Mouse (Mus musculus): ENCODE results near the gene Rpl29. TPM values are rescaled to one million over a fixed set of nuclear protein-coding genes. Genes with fewer than 3 reads are reported as not detected.

Gene Rpl29
- total and polyA plus RNA-seq, 3 experiments: 1,058 to 1,867 (median 1,257) TPM

DNA sequence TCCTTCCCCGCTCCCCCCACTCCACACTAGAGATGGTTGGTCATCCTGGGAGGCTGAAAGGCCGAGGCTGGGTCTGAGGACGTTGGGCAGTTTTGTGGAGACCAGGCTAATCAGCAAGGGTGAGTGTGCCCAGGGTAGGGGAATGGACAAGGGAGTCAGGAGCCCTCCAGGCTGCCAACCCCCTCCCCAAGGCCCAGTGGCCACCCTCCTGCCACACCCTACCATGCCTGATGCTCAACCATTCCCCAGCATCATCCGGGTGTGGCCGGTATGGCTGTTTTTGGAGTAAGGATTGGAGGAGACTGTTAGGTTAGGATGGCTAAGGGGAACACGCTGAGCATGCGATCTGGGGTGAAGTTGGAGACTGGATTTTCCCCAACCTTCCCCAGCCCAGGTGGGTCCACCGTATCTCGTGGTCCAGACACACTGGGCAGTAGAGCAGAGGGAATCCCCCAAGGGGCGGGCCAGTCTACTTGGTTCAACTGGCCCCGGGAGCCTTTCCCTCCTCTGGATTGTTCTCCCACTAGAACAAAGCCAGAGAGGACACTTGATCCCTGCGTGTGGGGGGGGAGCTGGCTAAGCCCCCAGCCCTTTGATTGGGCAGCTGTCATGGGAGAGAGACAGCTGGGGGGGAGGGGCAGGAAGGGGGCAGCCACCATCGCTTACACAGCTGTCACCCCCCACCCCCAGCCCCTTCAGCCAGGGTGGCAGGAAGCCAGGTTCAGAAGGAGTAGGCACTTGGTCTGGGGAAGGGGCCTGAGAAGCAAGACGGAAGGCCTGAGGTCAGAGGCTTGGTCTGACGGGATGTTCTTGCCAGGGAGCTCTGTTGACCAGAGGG is 27.3 kb downstream of the Rpl29 start:
- no peak for DNase-seq (ENCODE audit: extremely low read depth)
- Histone ChIP-seq H3K36me3 (replicated peaks in 1 of 2; ENCODE audit: control insufficient read depth in 1 of 2, insufficient read depth in 1 of 2, low read length in 1 of 2) (peaks cover 10 to 52% of the 10 kb centered on the region in 2 experiments), H3K4me1 (ENCODE audit: control insufficient read depth in 1 of 2, insufficient read depth in 2 of 2) (peaks cover 27 to 63% of the 10 kb centered on the region in 2 experiments), H3K9ac (ENCODE audit: insufficient read depth, low read depth) (no peak overlapping the region), H3K79me2 (replicated peaks; ENCODE audit: control insufficient read depth, extremely low read depth, insufficient read depth, poor library complexity, severe bottlenecking) (no peaks in the 10 kb centered on the region), H3K4me2 (ENCODE audit: insufficient read depth, low read depth, poor library complexity, severe bottlenecking) (no peak overlapping the region), H3K4me3 (replicated peaks in 1 of 3; ENCODE audit: low read depth in 2 of 3, low read length in 2 of 3, poor library complexity in 1 of 3) (no peak overlapping the region), H3K9me3 (replicated peaks; ENCODE audit: low read length) (no peaks in the 10 kb centered on the region), H3K27ac (ENCODE audit: insufficient read depth, low read depth) (no peak overlapping the region), H3K27me3 (replicated peaks) (no peaks in the 10 kb centered on the region)
- in situ Hi-C loops (cut with MboI; ENCODE audit: low pct_ligation_motif_present, low pct_unique_long_range_greater_than_20kb, low sequenced_read_pairs): no loop called here
- TF ChIP-seq MEF2A (IDR thresholded peaks at IDR 0.05; ENCODE audit: borderline replicate concordance, low read depth, low read length): no peak
- no peak for TF ChIP-seq HCFC1 (IDR thresholded peaks at IDR 0.05; ENCODE audit: low read depth, low read length)
- TF ChIP-seq GABPA (IDR thresholded peaks at IDR 0.05; ENCODE audit: insufficient replicate concordance, low read depth, low read length): no peak
- no peak for TF ChIP-seq POLR2AphosphoS2 (IDR thresholded peaks at IDR 0.05; ENCODE audit: low read depth, low read length)
- TF ChIP-seq ZKSCAN1 (IDR thresholded peaks at IDR 0.05; ENCODE audit: borderline replicate concordance, low read depth, low read length): no peak
- TF ChIP-seq IRF4 (IDR thresholded peaks at IDR 0.05; ENCODE audit: low read depth, low read length): no peak
- no peak for TF ChIP-seq UBTF (IDR thresholded peaks at IDR 0.05; ENCODE audit: low read depth, low read length)
- no peak for TF ChIP-seq EP300 (IDR thresholded peaks at IDR 0.05; ENCODE audit: low read length)
- TF ChIP-seq MAZ (IDR thresholded peaks at IDR 0.05; ENCODE audit: low read depth, low read length): no peak
- TF ChIP-seq SIN3A (IDR thresholded peaks at IDR 0.05; ENCODE audit: low read length): no peak
- TF ChIP-seq PAX5 (IDR thresholded peaks at IDR 0.05; ENCODE audit: low read length): no peak
- no peak for TF ChIP-seq ETS1 (conservative IDR thresholded peaks at IDR 0.05; ENCODE audit: low read depth, low read length)
- no peak for TF ChIP-seq JUN (IDR thresholded peaks at IDR 0.05; ENCODE audit: insufficient read depth, low read depth, low read length)
- no peak for TF ChIP-seq ELF1 (IDR thresholded peaks at IDR 0.05; ENCODE audit: low read depth, low read length)
- no peak for TF ChIP-seq E2F4 (IDR thresholded peaks at IDR 0.05; ENCODE audit: insufficient replicate concordance, low read depth, low read length)
- TF ChIP-seq BHLHE40 (IDR thresholded peaks at IDR 0.05; ENCODE audit: low read depth, low read length): no peak
- no peak for TF ChIP-seq MYC (IDR thresholded peaks at IDR 0.05; ENCODE audit: low read depth, low read length)
- no peak for TF ChIP-seq POLR2A (IDR thresholded peaks at IDR 0.05; ENCODE audit: low read depth, low read length)
- dilution Hi-C loops (cut with MboI; ENCODE audit: extremely low pct_ligation_motif_present, extremely low pct_unique_long_range_greater_than_20kb, low sequenced_read_pairs): no loop called here

DNA sequence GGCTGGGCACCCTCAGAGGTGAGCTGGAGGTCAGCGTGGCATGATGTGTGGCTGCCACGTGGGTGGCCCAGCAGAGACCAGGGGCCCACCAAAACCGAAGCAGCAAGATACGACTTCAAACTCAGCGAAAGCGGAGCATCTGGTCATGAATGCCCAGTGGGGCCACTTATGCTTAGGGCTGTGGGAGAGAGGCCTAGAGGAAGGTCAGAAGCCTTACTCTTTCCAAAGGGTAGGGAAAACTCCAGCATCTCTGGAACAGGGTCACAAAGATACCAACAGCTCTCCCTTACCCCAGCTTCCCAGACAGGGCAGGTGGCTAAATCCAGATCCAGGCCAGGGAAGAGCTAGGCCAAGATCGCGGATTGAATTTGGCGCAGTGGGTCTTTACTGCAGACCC is 27.9 kb downstream of the Rpl29 start:
- in situ Hi-C loops (cut with MboI; ENCODE audit: low pct_ligation_motif_present, low pct_unique_long_range_greater_than_20kb, low sequenced_read_pairs): no loop called here
- Histone ChIP-seq H3K9ac (ENCODE audit: insufficient read depth, low read depth) (no peak overlapping the region), H3K9me3 (replicated peaks; ENCODE audit: low read length) (no peaks in the 10 kb centered on the region), H3K79me2 (replicated peaks; ENCODE audit: control insufficient read depth, extremely low read depth, insufficient read depth, poor library complexity, severe bottlenecking) (no peaks in the 10 kb centered on the region), H3K4me1 (ENCODE audit: control insufficient read depth in 1 of 2, insufficient read depth in 2 of 2) (peaks cover 27 to 57% of the 10 kb centered on the region in 2 experiments), H3K36me3 (replicated peaks in 1 of 2; ENCODE audit: control insufficient read depth in 1 of 2, insufficient read depth in 1 of 2, low read length in 1 of 2) (peaks cover 15 to 52% of the 10 kb centered on the region in 2 experiments), H3K27me3 (replicated peaks) (no peaks in the 10 kb centered on the region), H3K27ac (ENCODE audit: insufficient read depth, low read depth) (no peak overlapping the region), H3K4me3 (replicated peaks in 1 of 3; ENCODE audit: low read depth in 2 of 3, low read length in 2 of 3, poor library complexity in 1 of 3) (no peak overlapping the region), H3K4me2 (ENCODE audit: insufficient read depth, low read depth, poor library complexity, severe bottlenecking) (no peak overlapping the region)
- TF ChIP-seq BHLHE40 (IDR thresholded peaks at IDR 0.05; ENCODE audit: low read depth, low read length) (no peak), MAZ (IDR thresholded peaks at IDR 0.05; ENCODE audit: low read depth, low read length) (no peak), UBTF (IDR thresholded peaks at IDR 0.05; ENCODE audit: low read depth, low read length) (no peak), PAX5 (IDR thresholded peaks at IDR 0.05; ENCODE audit: low read length) (no peak), KAT2A (IDR thresholded peaks at IDR 0.05; ENCODE audit: insufficient replicate concordance, low read length) (no peak), RAD21 (IDR thresholded peaks at IDR 0.05; ENCODE audit: low read depth, low read length) (no peak), ZKSCAN1 (IDR thresholded peaks at IDR 0.05; ENCODE audit: borderline replicate concordance, low read depth, low read length) (no peak), ZC3H11A (IDR thresholded peaks at IDR 0.05; ENCODE audit: low read depth, low read length) (no peak), ZMIZ1 (IDR thresholded peaks at IDR 0.05; ENCODE audit: low read depth, low read length) (no peak), MXI1 (IDR thresholded peaks at IDR 0.05; ENCODE audit: low read depth, low read length) (no peak), POLR2AphosphoS2 (IDR thresholded peaks at IDR 0.05; ENCODE audit: low read depth, low read length) (no peak), ELF1 (IDR thresholded peaks at IDR 0.05; ENCODE audit: low read depth, low read length) (no peak), TBP (conservative IDR thresholded peaks at IDR 0.05; ENCODE audit: low read depth, low read length) (no peak), GABPA (IDR thresholded peaks at IDR 0.05; ENCODE audit: insufficient replicate concordance, low read depth, low read length) (no peak), NRF1 (IDR thresholded peaks at IDR 0.05; ENCODE audit: low read depth, low read length) (no peak), CHD1 (IDR thresholded peaks at IDR 0.05; ENCODE audit: low read depth, low read length) (no peak), MAFK (IDR thresholded peaks at IDR 0.05; ENCODE audit: insufficient replicate concordance, low read length) (no peak), JUN (IDR thresholded peaks at IDR 0.05; ENCODE audit: insufficient read depth, low read depth, low read length) (no peak), POLR2A (IDR thresholded peaks at IDR 0.05; ENCODE audit: low read depth, low read length) (no peak)
- dilution Hi-C loops (cut with MboI; ENCODE audit: extremely low pct_ligation_motif_present, extremely low pct_unique_long_range_greater_than_20kb, low sequenced_read_pairs): no loop called here
- no peak for DNase-seq (ENCODE audit: extremely low read depth)

All from CH12.LX (cell line).